Mouse (Mus musculus): ENCODE measurements around the gene Tex38.

- no peak for TF ChIP-seq CTCF (IDR thresholded peaks at IDR 0.05; ENCODE audit: extremely low read depth, insufficient read length, insufficient replicate concordance, low read depth, low read length)
- no peak for TF ChIP-seq POLR2A (IDR thresholded peaks at IDR 0.05; ENCODE audit: low read depth, low read length)
Observed at GRCm38 (mm10) chr4:115782026-115782805, 1.4 kb upstream of the Tex38 start.
